Mouse (Mus musculus) erythroblast, embryonic 14.5 days (primary cell): ENCODE results near the gene Cntnap5a.

Source experiments
- GATA1 ChIP-seq: IDR thresholded peaks from 2 replicates; pipeline ENCODE4 v1.6.1; 2012; ENCODE audit warnings: low read length, inconsistent platforms, mixed read lengths
- TAL1 ChIP-seq: IDR thresholded peaks from 3 replicates; pipeline ENCODE4 v1.6.1; 2012; ENCODE audit warnings: low read length, inconsistent platforms, mixed read lengths

- no peak for TF ChIP-seq GATA1
- TF ChIP-seq TAL1, result no peak
Measured at GRCm38 (mm10) chr1:116243856-116244255, 559.3 kb downstream of the Cntnap5a start.
